Mouse (Mus musculus): Measurements from ENCODE around the gene Mfsd14a. TPM values are rescaled to one million over a fixed set of nuclear protein-coding genes. Genes with fewer than 3 reads are reported as not detected.

Mfsd14a gene
- polyA plus RNA-seq (2016; fragmentation: Nextera tagmentation; extraction: Ambion mirVana), result 79.0 and 79.6 TPM in 2 replicates

- Histone ChIP-seq H3K27ac (replicated peaks) (peak within 1 kb of the TSS; percentile 96), H3K4me3 (peak within 1 kb of the TSS; percentile 99), H3K9me3 (no peaks in the 10 kb centered on the region), H3K4me2 (replicated peaks) (peak within 1 kb of the TSS; percentile 77), H3K9ac (replicated peaks) (peak within 1 kb of the TSS; percentile 96), H3K27me3 (no peaks in the 10 kb centered on the region), H3K4me1 (peaks cover 35% of the 10 kb centered on the region), H3K36me3 (no peaks in the 10 kb centered on the region)
- under 1% methylated on average over 39 of the region's 39 CpGs for WGBS
- peak; percentile 99 for ATAC-seq (ENCODE audit: low FRiP score, low read depth)
These were observed at the start of gene Mfsd14a for GRCm38 (mm10) chr3:116662463-116662863. TSS of gene Mfsd14a (minus strand) at chr3:116662677.

GRCm38 (mm10) chr3:116711624-116712435 is 49.4 kb upstream of the Mfsd14a start:
- Histone ChIP-seq H3K9ac (replicated peaks) (peak overlapping the region; percentile 93), H3K4me3 (peak overlapping the region; percentile 93), H3K27me3 (peaks cover 16% of the 10 kb centered on the region), H3K36me3 (no peaks in the 10 kb centered on the region), H3K4me1 (peaks cover 13% of the 10 kb centered on the region), H3K9me3 (no peaks in the 10 kb centered on the region), H3K27ac (replicated peaks) (peak overlapping the region; percentile 27), H3K4me2 (replicated peaks) (peak overlapping the region; percentile 76)
- peak; percentile 89 for ATAC-seq (ENCODE audit: low FRiP score, low read depth)
- WGBS, result under 1% methylated on average over 84 of the region's 85 CpGs

GRCm38 (mm10) chr3:116710941-116711340 is 48.5 kb upstream of the Mfsd14a start:
- WGBS, result 60% methylated on average over 9 of the region's 9 CpGs
- H3K9ac ChIP-seq (replicated peaks), result no peak overlapping the region

GRCm38 (mm10) chr3:116705637-116706204 is 43.2 kb upstream of the Mfsd14a start:
- H3K9ac ChIP-seq (replicated peaks), result no peak overlapping the region
- H3K9me3 ChIP-seq, result no peaks in the 10 kb centered on the region
- 58% methylated on average over 1 of the region's 1 CpGs for WGBS
- no peaks in the 10 kb centered on the region for H3K27me3 ChIP-seq
- ATAC-seq (ENCODE audit: low FRiP score, low read depth), result no peak
- no peaks in the 10 kb centered on the region for H3K36me3 ChIP-seq
- no peak overlapping the region for H3K4me3 ChIP-seq
- H3K4me1 ChIP-seq, result 0 out of 2 replicates have a peak, but pooled peaks cover under 1% of the 10 kb centered on the region
- no peak overlapping the region for H3K4me2 ChIP-seq (replicated peaks)
- H3K27ac ChIP-seq (replicated peaks), result no peak overlapping the region

More at GRCm38 (mm10) chr3:116710941-116711340, 48.5 kb upstream of the Mfsd14a start:
- H3K9me3 ChIP-seq, result no peaks in the 10 kb centered on the region
- no peaks in the 10 kb centered on the region for H3K36me3 ChIP-seq
- peak overlapping the region; percentile 76 for H3K4me2 ChIP-seq (replicated peaks)
- ATAC-seq (ENCODE audit: low FRiP score, low read depth), result no peak
- H3K4me3 ChIP-seq, result peak overlapping the region; percentile 93
- H3K27ac ChIP-seq (replicated peaks), result no peak overlapping the region
- peaks cover 13% of the 10 kb centered on the region for H3K4me1 ChIP-seq
- peaks cover 16% of the 10 kb centered on the region for H3K27me3 ChIP-seq

GRCm38 (mm10) chr3:116703835-116704234 is 41.4 kb upstream of the Mfsd14a start:
- no peak for ATAC-seq (ENCODE audit: low FRiP score, low read depth)
- H3K4me1 ChIP-seq, result no peaks in the 10 kb centered on the region
- no peak overlapping the region for H3K27ac ChIP-seq (replicated peaks)
- H3K4me2 ChIP-seq (replicated peaks), result no peak overlapping the region
- WGBS, result 93% methylated on average over 5 of the region's 5 CpGs
- H3K9me3 ChIP-seq, result no peaks in the 10 kb centered on the region
- no peaks in the 10 kb centered on the region for H3K36me3 ChIP-seq
- H3K9ac ChIP-seq (replicated peaks), result no peak overlapping the region
- H3K27me3 ChIP-seq, result no peaks in the 10 kb centered on the region
- H3K4me3 ChIP-seq, result no peak overlapping the region

- H3K4me3 ChIP-seq, result no peak overlapping the region
- H3K9me3 ChIP-seq, result no peaks in the 10 kb centered on the region
- no peak overlapping the region for H3K4me2 ChIP-seq (replicated peaks)
- no peaks in the 10 kb centered on the region for H3K27me3 ChIP-seq
- no peak for ATAC-seq (ENCODE audit: low FRiP score, low read depth)
- no peaks in the 10 kb centered on the region for H3K36me3 ChIP-seq
- 94% methylated on average over 1 of the region's 1 CpGs for WGBS
- H3K4me1 ChIP-seq, result no peaks in the 10 kb centered on the region
- H3K27ac ChIP-seq (replicated peaks), result no peak overlapping the region
- no peak overlapping the region for H3K9ac ChIP-seq (replicated peaks)
These were observed 40.3 kb upstream of the Mfsd14a start for GRCm38 (mm10) chr3:116702647-116703272.

- WGBS, result 95% methylated on average over 4 of the region's 4 CpGs
- Histone ChIP-seq H3K27ac (replicated peaks) (no peak overlapping the region), H3K9ac (replicated peaks) (no peak overlapping the region), H3K4me2 (replicated peaks) (no peak overlapping the region), H3K27me3 (no peaks in the 10 kb centered on the region), H3K4me3 (no peak overlapping the region), H3K4me1 (no peaks in the 10 kb centered on the region), H3K9me3 (no peaks in the 10 kb centered on the region), H3K36me3 (no peaks in the 10 kb centered on the region)
- ATAC-seq (ENCODE audit: low FRiP score, low read depth), result no peak
These were observed 39.1 kb upstream of the Mfsd14a start for GRCm38 (mm10) chr3:116701601-116702000.

- WGBS, result 81% methylated on average over 2 of the region's 2 CpGs
- no peak overlapping the region for H3K4me2 ChIP-seq (replicated peaks)
- H3K9ac ChIP-seq (replicated peaks), result no peak overlapping the region
- H3K4me1 ChIP-seq, result no peaks in the 10 kb centered on the region
- H3K27me3 ChIP-seq, result no peaks in the 10 kb centered on the region
- H3K36me3 ChIP-seq, result no peaks in the 10 kb centered on the region
- no peak overlapping the region for H3K27ac ChIP-seq (replicated peaks)
- H3K4me3 ChIP-seq, result no peak overlapping the region
- no peak for ATAC-seq (ENCODE audit: low FRiP score, low read depth)
- no peaks in the 10 kb centered on the region for H3K9me3 ChIP-seq
These were observed 36.3 kb upstream of the Mfsd14a start for GRCm38 (mm10) chr3:116698786-116699185.

GRCm38 (mm10) chr3:116695666-116695985 is 33.1 kb upstream of the Mfsd14a start:
- 88% methylated on average over 2 of the region's 2 CpGs for WGBS
- no peaks in the 10 kb centered on the region for H3K27me3 ChIP-seq
- H3K27ac ChIP-seq (replicated peaks), result no peak overlapping the region
- no peak overlapping the region for H3K9ac ChIP-seq (replicated peaks)
- no peaks in the 10 kb centered on the region for H3K36me3 ChIP-seq
- ATAC-seq (ENCODE audit: low FRiP score, low read depth), result no peak
- H3K4me1 ChIP-seq, result no peaks in the 10 kb centered on the region
- H3K4me3 ChIP-seq, result no peak overlapping the region
- no peaks in the 10 kb centered on the region for H3K9me3 ChIP-seq
- H3K4me2 ChIP-seq (replicated peaks), result no peak overlapping the region

GRCm38 (mm10) chr3:116694955-116695665 is 32.6 kb upstream of the Mfsd14a start:
- Histone ChIP-seq H3K27ac (replicated peaks) (no peak overlapping the region), H3K4me3 (no peak overlapping the region), H3K9me3 (no peaks in the 10 kb centered on the region), H3K4me2 (replicated peaks) (no peak overlapping the region), H3K4me1 (no peaks in the 10 kb centered on the region), H3K36me3 (no peaks in the 10 kb centered on the region), H3K9ac (replicated peaks) (no peak overlapping the region), H3K27me3 (no peaks in the 10 kb centered on the region)
- ATAC-seq (ENCODE audit: low FRiP score, low read depth), result no peak
- WGBS, result 95% methylated on average over 8 of the region's 8 CpGs

- Histone ChIP-seq H3K9ac (replicated peaks) (no peak overlapping the region), H3K27me3 (no peaks in the 10 kb centered on the region), H3K36me3 (no peaks in the 10 kb centered on the region), H3K4me3 (no peak overlapping the region), H3K9me3 (no peaks in the 10 kb centered on the region), H3K4me2 (replicated peaks) (no peak overlapping the region), H3K27ac (replicated peaks) (no peak overlapping the region), H3K4me1 (no peaks in the 10 kb centered on the region)
- no peak for ATAC-seq (ENCODE audit: low FRiP score, low read depth)
- WGBS, result 91% methylated on average over 3 of the region's 3 CpGs
These were observed 31.8 kb upstream of the Mfsd14a start for GRCm38 (mm10) chr3:116694312-116694711.

GRCm38 (mm10) chr3:116681160-116681559 is 18.7 kb upstream of the Mfsd14a start, which contains the start of gene Gm43191:
TSS of gene Gm43191 (minus strand) at chr3:116681260.
- no peak within 1 kb of the TSS for H3K27ac ChIP-seq (replicated peaks)
- WGBS, result 92% methylated on average over 1 of the region's 1 CpGs
- no peak within 1 kb of the TSS for H3K4me3 ChIP-seq
- no peaks in the 10 kb centered on the region for H3K4me1 ChIP-seq
- no peaks in the 10 kb centered on the region for H3K9me3 ChIP-seq
- ATAC-seq (ENCODE audit: low FRiP score, low read depth), result no peak
- no peaks in the 10 kb centered on the region for H3K27me3 ChIP-seq
- H3K9ac ChIP-seq (replicated peaks), result no peak within 1 kb of the TSS
- H3K4me2 ChIP-seq (replicated peaks), result no peak within 1 kb of the TSS
- H3K36me3 ChIP-seq, result 0 out of 2 replicates have a peak, but pooled peaks cover 2% of the 10 kb centered on the region

All from midbrain, embryonic 12.5 days (tissue).